Mouse (Mus musculus) embryonic facial prominence, embryonic 12.5 days (tissue): ENCODE results near the gene Olfr273. TPM values are rescaled to one million over a fixed set of nuclear protein-coding genes. Genes with fewer than 3 reads are reported as not detected.
"Not testable (repeated sequence)": the region's sequence is repeated elsewhere in the genome, so short reads cannot be mapped to it uniquely, and the experiment has no call there.

Experiments
- ATAC-seq: fragments of 200-750 bp; cut with Nextera tagmentation; 2 replicates; pipeline ENCODE4 v1.8.0; 2017; ENCODE audit not compliant: insufficient number of reproducible peaks, insufficient read depth, low FRiP score, low TSS enrichment
- H3K27ac ChIP-seq: fragments of 300-500 bp; sonication (generic); 2 replicates; pipeline ENCODE4 v1.5.1; 2016; ENCODE audit warnings: mild to moderate bottlenecking
- H3K27me3 ChIP-seq: fragments of 300-500 bp; sonication (generic); 2 replicates; pipeline ENCODE4 v1.6.1; 2016; ENCODE audit warnings: mild to moderate bottlenecking, moderate library complexity
- H3K36me3 ChIP-seq: fragments of 300-500 bp; sonication (generic); 2 replicates; pipeline ENCODE4 v1.6.1; 2016; ENCODE audit warnings: mild to moderate bottlenecking
- H3K4me1 ChIP-seq: fragments of 300-500 bp; sonication (generic); 2 replicates; pipeline ENCODE4 v1.6.1; 2016
- H3K4me2 ChIP-seq: fragments of 300-500 bp; sonication (generic); replicated peaks from 2 replicates; pipeline ENCODE4 v1.6.1; 2016; ENCODE audit warnings: mild to moderate bottlenecking, moderate library complexity
- H3K4me3 ChIP-seq: fragments of 300-500 bp; sonication (generic); 2 replicates; pipeline ENCODE4 v1.5.1; 2016; ENCODE audit warnings: mild to moderate bottlenecking
- H3K9ac ChIP-seq: fragments of 300-500 bp; sonication (generic); 2 replicates; pipeline ENCODE4 v1.6.1; 2016; ENCODE audit warnings: mild to moderate bottlenecking, moderate library complexity
- H3K9me3 ChIP-seq: fragments of 300-500 bp; sonication (generic); 2 replicates; pipeline ENCODE4 v1.6.1; 2016; ENCODE audit warnings: mild to moderate bottlenecking, moderate library complexity
- WGBS: fragments of 180-500 bp; shearing (Covaris S2); methylation state at CpG from one replicate; pipeline ENCODE4 v1.1.7; 2016; 5-methylcytosine and 5-hydroxymethylcytosine counted together
- polyA plus RNA-seq: library from polyadenylated mRNA; unstranded; fragments of >200 nt; fragmentation: Nextera tagmentation; extraction: Ambion mirVana; gene quantifications from 2 replicates; pipeline ENCODE4 v1.2.1, GENCODE M21; 2016

The Olfr273 gene
- polyA plus RNA-seq, result not detected in 2 replicates

GRCm38 (mm10) chr4:52859136-52859535 lies at the start of gene Olfr273:
Gene Olfr273, minus strand, starts transcription at chr4:52859236.
- Histone ChIP-seq H3K9me3 (no peaks in the 10 kb centered on the region), H3K27me3 (no peaks in the 10 kb centered on the region), H3K4me1 (no peaks in the 10 kb centered on the region), H3K27ac (no peak within 1 kb of the TSS), H3K4me2 (no peak within 1 kb of the TSS), H3K9ac (no peak within 1 kb of the TSS), H3K4me3 (no peak within 1 kb of the TSS), H3K36me3 (no peaks in the 10 kb centered on the region)
- no peak for ATAC-seq
- 70% methylated on average over 1 of the region's 1 CpGs for WGBS

- no peak overlapping the region for H3K4me3 ChIP-seq
- H3K27ac ChIP-seq, result no peak overlapping the region
- H3K4me2 ChIP-seq, result no peak overlapping the region
- no peaks in the 10 kb centered on the region for H3K9me3 ChIP-seq
- H3K4me1 ChIP-seq, result no peaks in the 10 kb centered on the region
- H3K9ac ChIP-seq, result no peak overlapping the region
- ATAC-seq, result no peak
- 94% methylated on average over 9 of the region's 9 CpGs for WGBS
- no peaks in the 10 kb centered on the region for H3K36me3 ChIP-seq
- H3K27me3 ChIP-seq, result no peaks in the 10 kb centered on the region
Observed at GRCm38 (mm10) chr4:52864156-52864555, 5.1 kb upstream of the Olfr273 start.

GRCm38 (mm10) chr4:52849672-52850071 lies 9.4 kb downstream of the Olfr273 start:
- H3K27ac ChIP-seq, result no peak overlapping the region
- WGBS, result 92% methylated on average over 5 of the region's 5 CpGs

DNA sequence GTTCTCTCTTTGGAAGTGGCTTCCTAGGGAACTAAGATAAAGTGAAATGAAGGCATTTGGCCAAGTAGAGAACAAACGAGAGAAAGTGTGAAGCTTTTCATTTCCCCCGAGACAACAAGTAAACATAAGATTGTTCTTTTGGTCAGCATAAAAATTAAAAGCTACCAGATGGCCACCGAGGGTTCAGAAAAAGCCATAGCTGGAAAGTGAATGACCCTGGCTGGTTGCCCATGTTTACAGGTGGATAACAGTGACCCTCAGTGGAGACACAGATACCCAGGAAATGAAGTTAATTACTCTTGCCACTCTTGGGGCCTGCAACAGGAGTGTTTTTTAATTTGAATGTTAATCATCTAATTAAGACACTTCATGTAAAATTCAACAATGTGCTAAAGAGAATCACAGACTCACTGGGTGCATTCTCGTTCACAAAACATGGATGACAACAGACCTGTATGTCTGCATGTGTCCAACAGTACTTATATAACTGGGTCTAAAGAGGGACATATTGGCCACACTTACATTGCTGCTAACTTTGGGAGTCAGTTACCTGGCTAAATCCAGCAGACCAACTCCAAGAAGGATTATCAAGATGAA lies 9.9 kb downstream of the Olfr273 start:
- Histone ChIP-seq H3K4me3 (no peak overlapping the region), H3K4me1 (no peaks in the 10 kb centered on the region), H3K9me3 (no peaks in the 10 kb centered on the region), H3K27me3 (no peaks in the 10 kb centered on the region), H3K36me3 (no peaks in the 10 kb centered on the region), H3K4me2 (no peak overlapping the region), H3K27ac (no peak overlapping the region), H3K9ac (no peak overlapping the region)
- 64% methylated on average over 4 of the region's 4 CpGs for WGBS
- ATAC-seq, result no peak

More at GRCm38 (mm10) chr4:52849672-52850071, 9.4 kb downstream of the Olfr273 start:
- Histone ChIP-seq H3K9me3 (no peaks in the 10 kb centered on the region), H3K4me1 (no peaks in the 10 kb centered on the region), H3K4me3 (no peak overlapping the region), H3K36me3 (no peaks in the 10 kb centered on the region), H3K27me3 (no peaks in the 10 kb centered on the region), H3K9ac (no peak overlapping the region), H3K4me2 (no peak overlapping the region)
- no peak for ATAC-seq

DNA sequence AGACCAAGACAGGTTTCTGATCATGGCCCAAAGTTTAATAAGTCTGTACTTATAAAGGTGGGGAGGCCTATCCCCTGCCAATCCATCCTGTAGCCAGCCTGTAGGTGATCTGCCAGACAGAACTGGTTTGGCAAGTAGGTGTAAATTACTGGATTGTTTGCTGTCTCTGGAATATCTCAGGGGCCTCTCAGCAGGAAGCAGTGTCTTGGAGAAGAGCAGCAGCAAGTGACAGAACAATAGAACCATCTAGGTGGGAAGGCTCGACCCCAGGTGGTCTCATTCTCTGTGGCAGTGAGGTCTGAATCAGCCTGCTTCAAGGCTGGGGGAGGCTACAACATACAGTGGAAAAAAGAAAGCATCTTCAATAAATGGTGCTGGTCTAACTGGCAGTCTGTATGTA lies 13.6 kb downstream of the Olfr273 start:
- not testable (repeated sequence) for H3K4me1 ChIP-seq, H3K4me2 ChIP-seq, H3K27me3 ChIP-seq, H3K9me3 ChIP-seq, H3K4me3 ChIP-seq, ATAC-seq, H3K9ac ChIP-seq, H3K27ac ChIP-seq, H3K36me3 ChIP-seq
- WGBS, result 45% methylated on average over 1 of the region's 1 CpGs

DNA sequence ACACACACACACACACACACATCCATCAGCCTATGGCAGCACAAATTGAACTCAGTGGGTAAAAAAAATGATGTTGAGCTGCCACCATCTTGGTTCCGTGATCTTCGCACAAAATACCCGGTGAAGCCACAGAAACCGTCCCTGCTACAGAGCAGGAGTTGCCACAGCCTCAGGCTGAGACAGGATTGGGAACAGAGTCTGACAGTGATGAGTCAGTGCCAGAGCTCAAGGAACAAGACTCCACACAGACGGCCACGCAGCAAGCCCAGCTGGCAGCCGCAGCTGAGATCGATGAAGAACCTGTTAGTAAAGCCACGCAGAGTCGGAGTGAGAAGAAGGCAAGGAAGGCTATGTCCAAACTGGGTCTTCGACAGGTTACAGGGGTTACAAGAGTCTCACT lies 37.7 kb downstream of the Olfr273 start:
- no peak overlapping the region for H3K4me2 ChIP-seq
- no peaks in the 10 kb centered on the region for H3K36me3 ChIP-seq
- no peak overlapping the region for H3K27ac ChIP-seq
- no peaks in the 10 kb centered on the region for H3K4me1 ChIP-seq
- no peak for ATAC-seq
- H3K4me3 ChIP-seq, result no peak overlapping the region
- H3K9ac ChIP-seq, result no peak overlapping the region
- WGBS, result 93% methylated on average over 11 of the region's 11 CpGs
- no peaks in the 10 kb centered on the region for H3K9me3 ChIP-seq
- H3K27me3 ChIP-seq, result no peaks in the 10 kb centered on the region

- no peak within 1 kb of the TSS for H3K9ac ChIP-seq
- no peak for ATAC-seq
- no peak within 1 kb of the TSS for H3K4me2 ChIP-seq
- 80% methylated on average over 2 of the region's 2 CpGs for WGBS
- H3K27me3 ChIP-seq, result no peaks in the 10 kb centered on the region
- H3K36me3 ChIP-seq, result no peaks in the 10 kb centered on the region
- no peaks in the 10 kb centered on the region for H3K9me3 ChIP-seq
- no peak within 1 kb of the TSS for H3K27ac ChIP-seq
- H3K4me1 ChIP-seq, result no peaks in the 10 kb centered on the region
- H3K4me3 ChIP-seq, result no peak within 1 kb of the TSS
Observed at GRCm38 (mm10) chr4:52814304-52814703, 44.7 kb downstream of the Olfr273 start, which contains the start of gene Olfr275. Gene Olfr275, plus strand, starts transcription at chr4:52814604.

DNA sequence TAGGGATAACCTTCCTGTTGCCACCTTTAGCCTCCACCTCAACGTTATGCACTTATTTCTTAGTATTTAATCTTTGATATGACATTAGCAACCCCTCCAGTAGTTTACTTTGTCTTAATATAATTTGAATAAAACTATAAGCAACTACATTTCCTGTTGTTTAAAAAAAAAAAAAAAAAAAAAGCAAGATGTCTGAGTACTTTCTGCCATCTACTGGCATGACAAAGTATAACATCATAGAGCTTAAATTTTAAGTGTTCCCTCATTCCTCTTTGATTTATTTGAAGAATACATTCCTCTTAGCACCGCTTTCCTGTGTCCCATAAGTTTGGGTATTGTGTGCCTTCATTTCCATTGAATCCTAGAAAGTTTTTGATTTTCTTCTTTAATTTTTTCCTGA lies 47.2 kb downstream of the Olfr273 start:
- H3K4me1 ChIP-seq, result no peaks in the 10 kb centered on the region
- no peak overlapping the region for H3K27ac ChIP-seq
- H3K4me2 ChIP-seq, result no peak overlapping the region
- no peak overlapping the region for H3K9ac ChIP-seq
- H3K36me3 ChIP-seq, result no peaks in the 10 kb centered on the region
- no peaks in the 10 kb centered on the region for H3K9me3 ChIP-seq
- ATAC-seq, result no peak
- 43% methylated on average over 2 of the region's 2 CpGs for WGBS
- H3K4me3 ChIP-seq, result no peak overlapping the region
- no peaks in the 10 kb centered on the region for H3K27me3 ChIP-seq

Other genes with a start within 250 kb of the Olfr273 start
- gene Olfr275, start 44.6 kb downstream of the Olfr273 start, polyA plus RNA-seq, result not detected in 2 replicates
- not detected in 2 replicates for gene Olfr272, start 59.9 kb upstream of the Olfr273 start, polyA plus RNA-seq
- not detected in 2 replicates for gene Olfr270, start 105.3 kb upstream of the Olfr273 start, polyA plus RNA-seq
- gene Nipsnap3a, start 130.0 kb upstream of the Olfr273 start, polyA plus RNA-seq, result not detected in 2 replicates
- gene Nipsnap3b, start 152.6 kb upstream of the Olfr273 start, polyA plus RNA-seq, result 69.0 and 72.6 TPM in 2 replicates